Mouse (Mus musculus) cerebellum, postnatal 4 days (tissue): ENCODE results near the gene Oprm1.
A peak's percentile ranks its signal among the peaks of the same experiment; 100 is the strongest.

Experiments used
- DNase-seq, 2 experiments: peaks; one replicate each; pipeline ENCODE4 v3.0.0; 2022; ENCODE audit warnings: low spot score in 2 of 2, mixed read lengths in 1 of 2

The Oprm1 gene

DNA sequence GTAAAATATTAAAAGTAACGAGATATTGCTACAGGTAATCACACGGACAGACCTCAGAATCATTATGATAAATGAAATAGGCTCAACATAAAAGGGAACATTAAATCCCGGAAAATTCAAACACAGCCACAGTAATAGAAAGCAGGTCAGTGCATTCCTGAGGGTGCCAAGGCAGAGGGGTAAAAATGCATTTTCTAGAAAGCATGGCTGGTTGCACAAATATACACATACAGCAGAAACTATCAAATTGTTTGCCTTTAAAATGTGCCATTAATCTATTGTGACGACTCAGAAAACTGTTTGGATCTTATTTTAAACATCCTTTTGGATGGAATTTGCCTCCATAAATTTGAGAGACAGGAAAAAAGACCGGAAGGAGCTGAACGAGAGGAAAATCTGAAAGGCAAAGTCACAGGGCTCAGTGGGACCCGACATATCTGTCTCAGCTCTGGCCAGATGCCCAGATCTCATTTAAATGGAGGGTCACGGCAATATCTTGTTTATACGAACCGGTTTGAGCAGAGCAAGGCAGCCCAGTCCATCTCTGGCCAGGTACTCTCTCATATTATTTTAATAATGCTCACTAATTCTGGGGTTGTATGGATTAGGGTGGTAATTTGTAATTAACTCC is 289.1 kb downstream of the Oprm1 start:
- DNase-seq = peak in 1 of 2 experiments; percentile 26

DNA sequence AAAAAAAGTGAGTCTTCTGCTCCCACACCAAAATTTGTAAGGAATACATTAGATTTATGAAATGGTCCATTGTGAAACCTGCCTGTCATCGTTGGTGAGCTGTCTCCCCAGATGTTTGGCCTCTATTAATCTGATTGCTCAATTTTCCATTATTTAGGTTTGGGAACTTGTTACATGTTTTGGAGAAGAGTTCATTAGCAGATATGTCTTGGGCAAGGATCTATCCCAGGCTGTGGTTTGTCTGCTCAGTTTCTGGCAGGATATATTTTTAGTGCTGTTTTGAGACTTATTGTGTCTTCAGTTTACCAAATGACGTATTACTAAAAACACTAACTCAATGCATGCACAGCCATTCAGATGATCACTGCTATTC is 289.6 kb downstream of the Oprm1 start:
- no peak for DNase-seq

DNA sequence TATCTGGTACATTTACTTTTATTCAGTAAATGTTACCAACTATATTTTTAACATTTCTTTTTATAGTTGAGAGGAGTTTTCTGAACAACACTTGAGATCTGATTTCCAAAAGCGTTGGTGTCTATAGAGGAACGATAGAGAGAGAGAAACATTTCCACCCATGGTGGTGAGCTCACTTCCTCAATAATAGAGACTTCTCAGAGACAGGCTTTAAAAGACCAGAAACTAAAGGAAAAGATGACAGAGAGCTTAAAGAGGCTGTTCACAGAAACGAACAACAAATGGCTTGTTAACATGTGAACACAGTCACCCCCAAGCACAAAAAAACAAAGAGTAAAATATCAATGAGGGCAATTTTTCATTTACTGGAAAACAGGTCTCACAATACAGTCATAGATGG is 291.6 kb downstream of the Oprm1 start:
- DNase-seq = no peak

DNA sequence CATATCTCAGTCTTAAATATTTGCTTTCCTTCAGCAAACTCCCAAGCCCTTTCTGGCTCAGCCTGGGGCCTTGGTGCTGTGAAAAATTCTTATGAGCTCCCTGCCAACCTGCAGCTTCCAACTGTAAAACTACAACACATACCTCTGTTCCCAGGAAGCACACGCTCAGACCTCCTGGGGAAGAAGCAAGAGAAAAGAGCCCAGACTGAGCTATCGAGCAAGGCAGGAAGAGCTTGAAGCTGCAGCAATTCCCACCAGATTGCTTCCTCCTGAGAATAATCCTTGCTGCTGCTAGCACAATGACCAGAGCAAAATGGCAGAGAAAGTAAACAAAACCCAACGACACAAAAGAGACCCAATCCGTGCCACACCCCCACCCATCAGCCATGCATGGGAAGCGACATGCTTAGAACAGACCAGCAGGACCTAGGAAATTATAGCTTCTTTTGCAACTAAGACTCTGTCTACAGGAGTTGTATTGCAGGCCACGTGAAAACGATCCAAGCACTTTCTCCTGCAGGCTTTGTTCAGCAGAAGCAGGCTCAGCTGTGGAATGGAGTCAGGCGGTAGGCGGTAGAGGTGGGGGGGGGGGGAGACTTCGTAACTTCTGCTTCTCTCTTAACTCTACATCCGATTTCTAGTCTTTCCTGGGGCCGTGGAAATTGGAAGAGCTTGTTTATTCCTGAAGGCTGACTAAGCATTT is 294.2 kb downstream of the Oprm1 start, which contains the start of gene Ipcef1:
TSS of gene Ipcef1 (minus strand) at position 164 of the 703 bp plus-strand sequence.
- DNase-seq = no peak

DNA sequence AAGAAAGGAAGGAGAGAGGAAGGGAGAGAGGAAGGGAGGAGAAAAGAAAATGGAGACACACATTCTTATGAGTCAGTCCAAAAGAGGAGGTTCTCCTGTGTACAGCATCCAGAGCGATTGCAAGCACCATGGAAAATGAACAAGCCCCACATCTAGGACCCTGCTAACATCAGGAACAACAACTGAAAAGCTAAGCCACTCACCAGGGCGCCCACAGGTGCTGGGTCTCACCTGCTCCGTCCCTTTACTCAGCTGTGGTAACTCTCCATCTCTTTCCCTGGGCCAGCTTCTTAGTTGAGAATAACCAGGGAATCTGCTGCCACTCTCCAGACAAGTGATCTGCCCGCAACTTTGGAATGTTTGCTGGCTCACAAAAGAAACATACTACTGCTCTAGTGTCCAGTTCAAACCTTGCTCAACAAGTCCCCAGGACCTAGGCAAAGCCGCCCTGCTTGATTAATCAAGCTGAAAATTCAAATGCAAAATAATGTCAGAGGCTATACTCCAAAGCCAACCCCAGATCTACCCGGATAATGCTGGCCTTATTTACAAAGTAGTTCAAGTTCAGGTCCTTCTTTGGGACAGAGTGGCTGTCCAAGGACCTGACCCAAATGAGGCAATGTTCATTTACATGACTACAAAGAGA is 296.4 kb downstream of the Oprm1 start:
- DNase-seq = no peak

DNA sequence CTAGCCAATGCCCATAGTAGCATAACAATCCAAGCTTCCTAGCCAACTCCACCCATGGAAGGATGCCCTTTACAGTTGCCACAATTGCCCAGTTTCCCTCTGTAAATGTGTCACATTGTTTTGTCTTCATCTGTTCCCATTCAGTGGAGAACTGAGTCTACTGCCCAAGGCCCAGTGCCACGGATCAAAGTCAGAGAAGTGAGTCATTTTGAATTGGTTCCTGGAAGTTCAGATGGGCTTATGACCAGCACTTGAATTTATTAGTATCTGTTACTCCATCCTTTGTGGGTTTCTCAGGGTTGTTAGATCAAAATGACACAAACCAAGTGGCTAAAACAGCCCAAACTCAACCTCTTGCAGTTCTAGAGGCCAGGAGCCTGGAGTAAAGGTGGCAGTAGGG is 299.2 kb downstream of the Oprm1 start:
- no peak for DNase-seq

DNA sequence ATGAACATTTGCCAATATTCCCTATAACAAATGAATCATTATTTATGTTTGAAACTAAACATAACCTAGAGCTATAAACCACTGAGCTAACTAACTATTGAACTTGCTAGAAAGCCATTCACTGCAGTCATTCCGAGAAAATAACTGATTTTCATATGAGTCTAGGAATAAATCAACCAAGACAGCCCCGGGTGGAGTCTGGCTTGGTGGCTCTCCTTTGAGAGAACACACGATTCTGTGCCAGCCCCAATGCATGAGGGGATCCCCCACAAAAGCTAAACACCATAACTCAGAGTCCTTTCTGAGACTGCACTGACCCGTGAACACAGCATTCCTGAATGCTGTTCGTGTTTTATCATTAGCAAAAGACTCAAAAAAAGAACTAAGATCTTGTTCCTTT is 302.0 kb downstream of the Oprm1 start:
- DNase-seq = no peak

DNA sequence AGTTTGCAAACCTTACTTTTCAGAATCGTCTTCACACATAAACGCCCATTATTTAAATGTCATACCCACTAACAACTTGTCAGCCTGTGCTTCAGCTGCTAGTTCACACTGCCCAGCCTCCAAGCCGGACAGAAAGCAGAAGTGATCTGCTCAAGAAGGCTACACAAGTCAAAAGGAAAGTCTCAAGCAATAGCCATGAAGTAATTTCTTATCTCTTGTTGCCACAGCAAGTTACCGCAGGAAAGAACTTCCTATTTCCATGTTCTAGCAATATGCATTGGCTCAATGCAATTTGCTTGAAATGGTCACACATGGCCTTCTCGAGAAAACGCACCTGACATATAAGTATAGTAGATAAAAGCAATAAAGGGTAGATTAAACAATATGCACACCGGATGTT is 304.7 kb downstream of the Oprm1 start:
- DNase-seq = no peak

DNA sequence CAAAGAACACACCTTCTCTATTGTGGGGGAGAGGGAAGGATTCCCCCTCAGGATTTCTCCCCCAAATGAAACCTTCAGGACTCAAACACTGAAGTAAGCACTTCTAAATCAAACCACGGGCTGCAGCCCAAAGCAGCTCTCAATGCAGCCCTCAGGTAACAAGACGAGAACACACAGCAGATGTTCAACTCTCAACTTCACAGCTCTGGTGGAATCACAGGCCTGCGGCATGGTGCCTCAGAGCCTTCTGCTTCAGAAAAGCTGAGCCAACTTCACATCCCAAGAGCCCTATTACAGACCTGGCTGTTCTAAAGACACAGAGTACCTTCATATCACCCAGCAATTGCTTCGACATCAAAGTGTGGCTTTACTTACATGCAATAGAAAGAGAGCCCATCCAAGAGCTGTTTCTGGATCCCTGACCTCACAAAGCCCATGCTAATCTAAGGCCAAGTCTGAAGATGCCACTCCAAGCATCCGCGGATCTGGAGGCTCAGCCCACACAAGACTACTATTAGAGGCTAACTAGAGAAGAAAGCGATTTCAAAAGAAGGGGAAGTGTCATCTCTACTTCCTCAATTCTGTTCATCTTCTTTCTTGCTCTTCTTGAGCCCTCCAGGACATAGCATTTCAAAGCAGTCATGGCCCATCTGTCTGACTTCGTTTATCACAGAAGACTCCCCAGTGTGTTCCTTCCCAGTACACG is 305.6 kb downstream of the Oprm1 start:
- DNase-seq = no peak

DNA sequence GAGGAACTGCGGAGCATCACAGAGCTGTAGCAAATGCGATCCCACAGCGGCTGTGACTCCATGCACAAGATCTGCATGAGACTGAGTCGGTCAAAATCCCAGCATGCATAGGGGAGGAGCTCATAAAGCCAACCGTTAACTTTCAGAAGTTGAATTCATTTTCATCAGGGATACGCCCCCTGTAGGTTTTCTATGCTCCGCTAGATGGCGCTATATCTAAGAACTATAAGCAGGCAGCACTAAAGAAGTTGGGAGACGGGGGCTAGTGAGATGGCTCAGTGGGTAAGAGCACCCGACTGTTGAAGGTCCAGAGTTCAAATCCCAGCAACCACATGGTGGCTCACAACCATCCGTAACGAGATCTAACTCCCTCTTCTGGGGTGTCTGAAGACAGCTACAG is 310.3 kb downstream of the Oprm1 start:
- no peak for DNase-seq

DNA sequence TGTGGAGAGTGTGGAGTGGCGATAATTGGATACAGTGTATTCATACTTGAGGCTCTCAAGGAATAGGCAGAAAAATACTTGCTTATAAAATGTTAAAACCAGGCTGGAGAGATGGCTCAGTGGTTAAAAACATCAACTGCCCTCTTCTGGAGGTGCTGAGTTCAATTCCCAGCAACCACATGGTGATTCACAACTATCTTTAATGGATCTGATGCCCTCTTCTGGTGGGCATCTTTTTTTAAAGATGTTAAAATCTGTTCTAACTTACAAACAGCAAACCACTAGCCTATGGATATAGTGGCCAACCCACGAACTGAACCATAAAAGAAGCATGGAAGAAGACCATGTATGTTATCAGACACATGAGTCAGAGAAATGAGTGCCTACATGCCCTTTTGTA is 310.8 kb downstream of the Oprm1 start:
- DNase-seq = no peak

DNA sequence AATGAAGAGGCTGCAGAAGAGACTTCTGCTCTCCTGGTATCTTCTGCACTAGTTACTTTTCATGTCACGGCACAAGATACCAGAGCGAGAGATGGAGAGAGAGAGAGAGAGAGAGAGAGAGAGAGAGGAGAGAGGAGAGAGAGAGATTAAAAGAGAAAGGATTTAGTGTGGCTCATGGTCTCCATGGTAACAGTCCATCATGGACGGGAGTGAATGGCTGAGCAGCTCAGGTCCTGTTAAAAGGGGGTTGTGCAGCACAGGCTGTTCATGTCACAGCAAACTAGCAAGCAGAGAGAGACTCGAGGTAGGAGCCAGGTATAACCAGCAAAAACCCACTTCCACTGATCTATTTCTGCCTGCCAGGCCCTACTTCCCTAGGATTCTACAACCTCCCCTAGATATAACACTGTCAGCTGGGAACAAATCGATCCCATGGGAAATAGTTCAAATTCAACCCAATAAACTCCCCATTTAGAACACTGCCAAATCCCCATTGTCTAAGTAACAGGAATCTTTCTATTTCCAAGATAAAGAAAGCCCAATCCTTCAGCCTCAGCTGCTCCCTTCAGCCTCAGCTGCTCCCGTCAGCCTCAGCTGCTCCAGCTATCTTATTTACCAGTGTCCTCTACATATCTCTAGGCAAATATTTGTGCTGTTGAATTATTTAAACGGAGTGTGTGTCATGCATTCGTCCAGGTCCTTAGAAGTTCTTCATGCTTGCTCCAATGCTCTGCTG is 312.0 kb downstream of the Oprm1 start:
- DNase-seq = no peak

DNA sequence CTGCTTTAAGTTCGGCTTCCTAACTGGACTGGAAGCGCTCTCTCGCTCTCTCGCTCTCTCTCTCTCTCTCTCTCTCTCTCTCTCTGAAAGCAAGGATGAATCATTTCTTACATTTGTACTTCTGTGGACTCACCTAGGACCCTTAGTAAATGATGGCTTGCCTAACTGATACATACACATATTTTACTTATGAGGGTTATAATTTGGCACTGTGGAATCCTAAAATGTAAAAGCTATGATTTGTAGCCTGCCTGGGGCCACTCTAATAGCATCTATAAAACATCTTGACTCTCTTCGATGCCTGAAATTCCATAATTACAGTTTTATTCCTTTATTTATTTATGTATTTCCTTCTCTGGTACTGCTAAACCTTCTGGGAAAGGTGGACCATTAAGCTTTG is 312.6 kb downstream of the Oprm1 start:
- no peak for DNase-seq

DNA sequence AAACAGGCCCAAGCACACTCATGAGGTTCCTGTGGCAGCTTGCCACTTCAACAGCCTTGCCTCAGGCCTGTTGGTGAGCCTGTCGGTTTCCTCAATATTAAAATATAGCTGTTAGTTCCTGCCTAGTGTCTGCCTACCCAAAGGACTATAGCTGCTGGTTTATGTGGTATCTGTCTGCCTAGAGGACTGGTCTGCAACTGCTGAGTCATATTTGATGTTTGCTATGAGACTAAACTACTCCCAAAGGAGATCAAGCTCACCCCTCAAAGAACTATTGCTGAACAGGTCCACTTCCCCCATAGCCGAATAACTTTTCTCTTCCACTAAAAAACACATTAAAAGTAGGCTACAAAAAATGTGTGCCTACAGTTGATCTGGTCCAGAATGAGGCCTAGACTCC is 315.9 kb downstream of the Oprm1 start:
- no peak for DNase-seq

DNA sequence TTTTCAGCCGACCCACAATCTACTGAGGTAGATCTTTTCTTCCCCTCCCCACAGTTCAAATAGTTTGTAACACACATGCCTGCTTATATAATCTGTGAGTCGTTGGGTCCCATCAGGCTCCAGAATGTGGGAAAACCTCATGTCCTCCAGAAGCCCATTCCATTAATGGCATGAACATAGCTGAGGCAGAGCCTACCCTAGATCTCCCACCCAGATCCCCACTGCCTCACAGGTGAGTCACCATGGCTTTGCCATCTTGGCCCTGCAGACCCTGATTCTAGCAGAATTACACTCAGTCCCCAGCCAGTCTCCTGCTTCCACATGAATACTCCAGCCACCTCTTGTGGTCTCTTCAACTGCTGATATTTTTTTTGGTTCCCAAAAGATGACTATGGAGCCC is 317.4 kb downstream of the Oprm1 start:
- DNase-seq = no peak

DNA sequence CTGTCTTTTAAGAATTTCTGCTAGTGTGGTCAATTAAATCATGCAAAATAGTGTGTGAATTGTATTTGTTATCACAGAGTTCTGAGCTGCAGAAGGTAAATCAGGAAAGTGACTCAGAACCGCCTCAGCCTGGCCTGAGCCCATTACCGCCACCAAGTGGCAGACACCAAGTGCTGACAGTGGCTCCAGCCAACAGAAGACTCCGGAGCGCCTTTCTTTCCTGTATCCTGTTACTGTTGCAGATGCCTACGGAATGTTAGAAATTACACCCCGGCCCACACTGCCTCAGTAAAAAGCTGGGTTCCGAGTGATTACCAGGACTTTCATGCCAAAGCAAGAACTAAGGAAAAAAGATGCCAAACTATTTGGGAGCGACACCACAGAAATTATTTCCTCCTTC is 317.9 kb downstream of the Oprm1 start:
- peak; percentile 51 to 78 for DNase-seq

DNA sequence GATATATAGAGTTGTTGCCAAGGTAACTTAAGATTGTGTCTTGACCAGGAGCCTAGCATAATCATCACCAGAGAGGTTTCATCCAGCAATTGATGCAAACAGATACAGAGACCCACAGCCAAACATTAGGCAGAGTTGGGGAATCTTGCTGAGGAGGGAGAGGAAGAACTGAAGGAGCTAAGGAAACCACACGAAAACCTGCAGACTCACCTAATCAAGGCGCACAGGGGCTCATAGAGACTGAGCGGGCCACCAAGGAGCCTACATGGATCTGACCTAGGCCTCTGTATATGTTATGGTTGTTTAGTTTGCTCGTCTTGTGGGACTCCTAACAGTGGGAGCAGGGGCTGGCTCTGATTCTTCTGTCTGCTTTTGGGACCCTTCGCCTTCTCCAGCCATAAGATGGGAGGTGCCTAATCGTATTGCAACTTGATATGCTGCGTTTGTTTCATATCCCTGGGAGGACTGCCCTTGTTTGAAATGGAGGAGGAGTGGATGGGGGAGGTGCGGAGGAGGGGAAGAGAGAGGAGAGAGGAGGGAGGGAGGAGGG is 318.4 kb downstream of the Oprm1 start:
- no peak for DNase-seq

DNA sequence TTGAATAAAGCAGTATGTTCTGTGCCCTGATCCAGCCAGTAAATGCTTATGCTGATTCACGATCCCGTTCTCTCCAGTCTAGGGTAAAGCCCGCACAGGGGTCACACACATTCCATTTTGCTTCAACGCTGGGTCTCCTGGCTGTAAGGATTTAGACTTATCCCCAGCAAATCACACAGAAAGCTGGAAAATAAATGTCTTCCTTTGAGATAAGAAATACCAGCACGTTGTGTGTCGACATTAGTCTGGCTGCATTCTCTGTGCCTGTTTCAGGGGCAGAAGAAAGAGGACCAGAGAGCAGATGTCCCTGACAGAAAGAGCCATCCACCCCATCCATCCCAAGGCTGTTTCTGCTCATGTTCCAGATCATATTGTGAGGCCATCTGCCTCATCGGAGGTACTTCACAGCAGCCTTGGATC is 319.1 kb downstream of the Oprm1 start:
- DNase-seq = peak in 1 of 2 experiments; percentile 24

DNA sequence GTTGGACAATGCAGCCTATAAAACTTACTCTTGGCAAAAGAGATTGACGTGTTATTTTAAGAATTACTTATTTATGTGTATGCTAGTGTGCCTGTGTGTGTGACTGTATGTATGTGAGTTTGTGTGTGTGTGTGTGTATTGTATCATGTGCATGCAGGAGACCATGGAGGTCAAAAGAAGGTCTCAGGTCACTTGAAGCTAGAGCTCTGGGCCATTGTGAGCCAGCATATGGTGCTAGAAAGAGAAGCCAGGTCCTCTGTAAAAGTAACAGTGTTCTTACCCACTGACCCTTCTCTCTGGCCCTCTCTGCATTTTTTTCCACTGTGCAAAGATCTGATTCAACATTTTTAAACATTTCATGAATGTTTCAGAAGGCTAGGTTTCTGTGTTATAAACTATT is 319.7 kb downstream of the Oprm1 start:
- no peak for DNase-seq
